Mouse (Mus musculus) pancreas, adult 10 weeks (tissue): ENCODE data around the gene Gm16253. TPM values are rescaled to one million over a fixed set of nuclear protein-coding genes. Genes with fewer than 3 reads are reported as not detected.

Experiments
- polyA plus RNA-seq: library from polyadenylated mRNA; stranded (reverse); fragments of 350-450 nt; fragmentation: Illumina TruSeq; extraction: RNeasy Lipid Tissue Mini Kit (QIAGEN cat#74804); gene quantifications from one replicate; pipeline ENCODE4 v1.2.3, GENCODE M21; 2015; ENCODE audit warnings: low read depth, low replicate concordance; ENCODE audit not compliant: insufficient read depth

The Gm16253 gene
- polyA plus RNA-seq = not detected

GRCm38 (mm10) chr3:96576690-96577541 lies at the start of gene Gm16253:
TSS of gene Gm16253 (plus strand) at chr3:96576984.

GRCm38 (mm10) chr3:96557694-96558093 lies 19.1 kb upstream of the Gm16253 start, which contains the start of gene Txnip:
TSS of gene Txnip (plus strand) at chr3:96557957.

GRCm38 (mm10) chr3:96593790-96594560 lies 17.2 kb downstream of the Gm16253 start, which contains the start of gene Polr3gl:
TSS of gene Polr3gl (minus strand) at chr3:96594181.

GRCm38 (mm10) chr3:96596228-96596707 lies 19.5 kb downstream of the Gm16253 start, which contains the start of gene Ankrd34a:
TSS of gene Ankrd34a (plus strand) at chr3:96596636.

GRCm38 (mm10) chr3:96600639-96601250 lies 24.0 kb downstream of the Gm16253 start, which contains the start of gene Lix1l:
TSS of gene Lix1l (plus strand) at chr3:96601149.

GRCm38 (mm10) chr3:96629729-96630600 lies 53.2 kb downstream of the Gm16253 start, which contains the start of gene Rbm8a:
TSS of gene Rbm8a (plus strand) at chr3:96629933.

Other genes starting within 250 kb of the Gm16253 start
- not detected for gene BC107364, start 124.7 kb upstream of the Gm16253 start, polyA plus RNA-seq
- gene Hfe2, start 51.8 kb upstream of the Gm16253 start, polyA plus RNA-seq = not detected
- 316 TPM for gene Txnip, start 19.0 kb upstream of the Gm16253 start, polyA plus RNA-seq
- gene Polr3gl, start 17.2 kb downstream of the Gm16253 start, polyA plus RNA-seq = 15.7 TPM
- not detected for gene Ankrd34a, start 19.7 kb downstream of the Gm16253 start, polyA plus RNA-seq
- 7.0 TPM for gene Lix1l, start 24.2 kb downstream of the Gm16253 start, polyA plus RNA-seq
- 9.3 TPM for gene Rbm8a, start 52.9 kb downstream of the Gm16253 start, polyA plus RNA-seq
- gene Pex11b, start 58.4 kb downstream of the Gm16253 start, polyA plus RNA-seq = 13.1 TPM
- gene Gm42957, start 58.5 kb downstream of the Gm16253 start, polyA plus RNA-seq = not detected
- gene Itga10, start 68.6 kb downstream of the Gm16253 start, polyA plus RNA-seq = 3.6 TPM
- gene Ankrd35, start 93.1 kb downstream of the Gm16253 start, polyA plus RNA-seq = 0.31 TPM
- 12.7 TPM for gene Pias3, start 119.4 kb downstream of the Gm16253 start, polyA plus RNA-seq
- gene Nudt17, start 131.6 kb downstream of the Gm16253 start, polyA plus RNA-seq = 2.9 TPM
- gene Polr3c, start 150.6 kb downstream of the Gm16253 start, polyA plus RNA-seq = 6.0 TPM
- gene Rnf115, start 150.7 kb downstream of the Gm16253 start, polyA plus RNA-seq = 5.8 TPM